Mouse (Mus musculus) limb, embryonic 12.5 days (tissue): ENCODE results near the gene Pdzd11. TPM values are rescaled to one million over a fixed set of nuclear protein-coding genes. Genes with fewer than 3 reads are reported as not detected.
A peak's percentile ranks its signal among the peaks of the same experiment; 100 is the strongest.

Experiments
- ATAC-seq: fragments of 200-750 bp; cut with Nextera tagmentation; 2 replicates; pipeline ENCODE4 v1.8.0; 2017; ENCODE audit warnings: low read depth, moderate TSS enrichment; ENCODE audit not compliant: insufficient number of reproducible peaks, insufficient read depth, low FRiP score, low TSS enrichment
- H3K27ac ChIP-seq: fragments of 300-500 bp; sonication (generic); 2 replicates; pipeline ENCODE4 v1.5.1; 2016; ENCODE audit warnings: mild to moderate bottlenecking, moderate library complexity
- H3K27me3 ChIP-seq: fragments of 300-500 bp; sonication (generic); 2 replicates; pipeline ENCODE4 v1.6.1; 2016; ENCODE audit warnings: mild to moderate bottlenecking, moderate library complexity
- H3K36me3 ChIP-seq: fragments of 300-500 bp; sonication (generic); 2 replicates; pipeline ENCODE4 v1.6.1; 2016; ENCODE audit warnings: mild to moderate bottlenecking, moderate library complexity
- H3K4me1 ChIP-seq: fragments of 300-500 bp; sonication (generic); replicated peaks from 2 replicates; pipeline ENCODE4 v1.6.1; 2016
- H3K4me2 ChIP-seq: fragments of 300-500 bp; sonication (generic); 2 replicates; pipeline ENCODE4 v1.6.1; 2016; ENCODE audit warnings: mild to moderate bottlenecking, moderate library complexity
- H3K4me3 ChIP-seq: fragments of 300-500 bp; sonication (generic); replicated peaks from 2 replicates; pipeline ENCODE4 v1.5.1; 2016; ENCODE audit warnings: mild to moderate bottlenecking
- H3K9ac ChIP-seq: fragments of 300-500 bp; sonication (generic); replicated peaks from 2 replicates; pipeline ENCODE4 v1.6.1; 2016; ENCODE audit warnings: mild to moderate bottlenecking, moderate library complexity
- H3K9me3 ChIP-seq: fragments of 300-500 bp; sonication (generic); 2 replicates; pipeline ENCODE4 v1.6.1; 2016; ENCODE audit warnings: mild to moderate bottlenecking, moderate library complexity
- WGBS: fragments of 180-500 bp; shearing (Covaris S2); methylation state at CpG from one replicate; pipeline ENCODE4 v1.1.7; 2016; 5-methylcytosine and 5-hydroxymethylcytosine counted together
- polyA plus RNA-seq: library from polyadenylated mRNA; unstranded; fragments of >200 nt; fragmentation: Nextera tagmentation; extraction: Ambion mirVana; gene quantifications from 2 replicates; pipeline ENCODE4 v1.2.1, GENCODE M21; 2016

Gene Pdzd11
- 104 and 117 TPM in 2 replicates for polyA plus RNA-seq

DNA sequence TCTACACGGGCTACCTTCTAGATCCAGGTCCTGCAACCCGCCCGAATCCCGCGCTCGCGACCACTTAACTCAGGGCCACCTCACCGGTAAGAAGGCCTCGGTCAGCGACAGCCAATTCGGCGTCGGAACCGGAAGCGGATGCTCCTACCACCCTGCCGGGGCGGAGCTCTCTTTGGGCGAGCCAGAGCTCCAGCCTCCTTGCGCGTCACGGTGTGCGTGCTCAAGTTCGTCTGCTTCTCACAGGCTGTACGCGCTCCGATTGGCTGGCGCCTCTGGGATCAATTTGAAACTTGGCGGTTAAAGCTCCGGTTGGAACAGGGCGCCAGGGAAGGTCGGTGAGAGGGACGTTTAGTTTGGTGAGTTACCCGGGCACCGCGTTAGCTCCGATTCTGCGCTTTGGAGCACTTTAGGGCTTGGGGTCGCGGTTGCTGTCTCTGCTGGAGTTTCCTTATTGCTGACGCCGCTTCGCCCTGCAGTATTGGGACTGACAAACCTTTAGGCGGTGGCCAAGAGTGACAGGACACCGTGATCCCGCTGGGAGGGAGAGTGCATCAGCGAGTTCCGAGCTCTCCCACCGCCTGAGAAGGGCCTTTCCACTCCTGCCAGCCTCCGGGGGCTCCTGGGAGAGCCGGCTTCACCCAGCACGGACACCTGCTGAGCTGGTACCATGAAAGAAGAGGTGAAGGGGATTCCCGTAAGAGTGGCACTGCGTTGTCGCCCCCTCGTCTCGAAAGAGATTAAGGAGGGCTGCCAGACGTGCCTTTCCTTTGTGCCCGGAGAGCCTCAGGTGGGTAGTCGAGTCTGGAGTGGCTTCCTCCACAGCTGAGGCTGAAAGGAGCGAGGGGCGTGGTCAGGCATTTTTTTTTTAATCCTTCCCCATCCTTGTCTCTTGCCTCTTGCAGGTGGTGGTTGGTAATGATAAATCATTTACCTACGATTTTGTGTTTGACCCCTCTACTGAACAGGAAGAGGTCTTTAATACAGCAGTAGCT, at the start of gene Pdzd11:
TSS of gene Pdzd11 (minus strand) at position 767 of the 992 bp plus-strand sequence.
- H3K27me3 ChIP-seq, result peaks cover 11% of the 10 kb centered on the region
- peaks cover 11% of the 10 kb centered on the region for H3K36me3 ChIP-seq
- H3K27ac ChIP-seq, result peak within 1 kb of the TSS; percentile 83
- WGBS, result 14% methylated on average over 62 of the region's 62 CpGs
- H3K9ac ChIP-seq, result peak within 1 kb of the TSS; percentile 65
- peak; percentile 98 for ATAC-seq
- peak within 1 kb of the TSS; percentile 67 for H3K4me2 ChIP-seq
- peak within 1 kb of the TSS; percentile 59 for H3K4me3 ChIP-seq
- no peaks in the 10 kb centered on the region for H3K9me3 ChIP-seq
- H3K4me1 ChIP-seq, result no peaks in the 10 kb centered on the region; the same call in 1 of the 2 replicates

DNA sequence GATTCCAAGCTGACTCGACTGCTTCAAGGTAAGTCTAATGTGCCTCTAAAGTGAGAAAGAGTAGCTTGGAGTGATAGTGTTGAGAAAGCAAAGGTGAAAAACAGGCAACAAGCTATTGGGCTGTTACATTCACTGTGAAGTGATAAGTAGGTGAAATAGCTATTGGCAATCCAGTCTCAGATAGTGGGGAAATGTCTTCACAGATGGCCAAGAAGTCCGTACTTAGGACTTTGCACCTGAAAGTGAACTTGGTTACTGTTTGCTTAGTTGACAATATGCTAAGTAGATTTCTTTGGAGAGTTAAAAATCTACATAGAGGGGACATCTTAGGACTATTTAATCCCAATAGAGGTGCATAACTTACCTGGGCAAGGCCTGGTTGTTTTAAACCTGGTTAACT, 38.5 kb upstream of the Pdzd11 start:
- Histone ChIP-seq H3K4me2 (no peak overlapping the region), H3K27me3 (peaks cover 6% of the 10 kb centered on the region), H3K36me3 (peaks cover 12% of the 10 kb centered on the region), H3K4me1 (no peaks in the 10 kb centered on the region), H3K4me3 (no peak overlapping the region), H3K9me3 (no peaks in the 10 kb centered on the region), H3K27ac (no peak overlapping the region), H3K9ac (no peak overlapping the region)
- WGBS, result 89% methylated on average over 2 of the region's 2 CpGs
- no peak for ATAC-seq

DNA sequence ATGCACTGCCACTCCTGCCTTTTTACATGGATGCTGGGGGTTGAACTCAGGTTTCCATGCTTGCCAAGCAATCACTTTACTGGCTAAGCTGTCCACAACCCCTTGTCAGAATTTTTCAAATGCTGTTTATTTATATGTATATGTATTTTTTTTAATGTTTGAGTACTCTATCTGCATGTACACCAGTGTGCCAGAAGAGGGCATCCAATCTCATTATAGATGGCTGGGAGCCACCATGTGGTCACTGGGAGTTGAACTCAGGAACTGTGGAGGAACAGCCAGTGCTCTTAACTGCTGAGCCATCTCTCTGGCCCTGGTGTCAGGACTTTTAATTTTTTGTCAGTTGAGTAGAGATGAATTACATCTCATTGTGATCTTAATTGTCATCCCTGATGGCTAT, 26.5 kb upstream of the Pdzd11 start:
- no peak overlapping the region for H3K9ac ChIP-seq
- no peak overlapping the region for H3K4me3 ChIP-seq
- no peaks in the 10 kb centered on the region for H3K27me3 ChIP-seq
- no peaks in the 10 kb centered on the region for H3K9me3 ChIP-seq
- no peak for ATAC-seq
- H3K4me1 ChIP-seq, result no peaks in the 10 kb centered on the region
- no peak overlapping the region for H3K27ac ChIP-seq
- no peak overlapping the region for H3K4me2 ChIP-seq
- no peaks in the 10 kb centered on the region for H3K36me3 ChIP-seq

GRCm38 (mm10) chrX:100638477-100638876, 12.1 kb upstream of the Pdzd11 start:
- no peak for ATAC-seq
- Histone ChIP-seq H3K27me3 (0 out of 2 replicates have a peak, but pooled peaks cover 3% of the 10 kb centered on the region), H3K4me1 (no peaks in the 10 kb centered on the region), H3K4me2 (no peak overlapping the region), H3K36me3 (peaks cover 22% of the 10 kb centered on the region), H3K27ac (no peak overlapping the region), H3K9me3 (no peaks in the 10 kb centered on the region), H3K9ac (no peak overlapping the region), H3K4me3 (no peak overlapping the region)
- WGBS, result 95% methylated on average over 8 of the region's 8 CpGs

- 93% methylated on average over 2 of the region's 2 CpGs for WGBS
- H3K9ac ChIP-seq, result no peak overlapping the region
- no peaks in the 10 kb centered on the region for H3K9me3 ChIP-seq
- H3K27me3 ChIP-seq, result peaks cover 11% of the 10 kb centered on the region
- H3K4me3 ChIP-seq, result no peak overlapping the region
- H3K4me1 ChIP-seq, result no peaks in the 10 kb centered on the region; the same call in 1 of the 2 replicates
- no peak for ATAC-seq
- H3K36me3 ChIP-seq, result no peaks in the 10 kb centered on the region
- no peak overlapping the region for H3K4me2 ChIP-seq
- H3K27ac ChIP-seq, result no peak overlapping the region
These were observed 2.7 kb upstream of the Pdzd11 start for GRCm38 (mm10) chrX:100629076-100629475.

DNA sequence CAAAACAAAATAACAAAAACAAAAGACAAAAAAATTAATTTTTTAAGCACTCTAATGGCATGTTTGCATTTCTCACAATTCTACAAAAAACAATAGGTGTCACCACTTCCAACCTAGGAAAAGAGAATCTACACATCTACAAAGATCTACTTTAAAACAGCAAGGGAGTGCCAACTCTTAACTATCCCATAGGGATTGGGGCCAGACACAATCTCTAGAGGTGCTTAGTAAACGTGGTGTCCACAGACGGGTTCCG, 894 bp downstream of the Pdzd11 start, which contains the start of gene Kif4:
TSS of gene Kif4 (plus strand) at position 192 of the 256 bp plus-strand sequence.
- H3K27ac ChIP-seq, result peak within 1 kb of the TSS; percentile 83
- peak within 1 kb of the TSS; percentile 59 for H3K4me3 ChIP-seq
- H3K36me3 ChIP-seq, result peaks cover 11% of the 10 kb centered on the region
- no peaks in the 10 kb centered on the region; the same call in 1 of the 2 replicates for H3K4me1 ChIP-seq
- no peak for ATAC-seq
- peak within 1 kb of the TSS; percentile 67 for H3K4me2 ChIP-seq
- H3K27me3 ChIP-seq, result peaks cover 11% of the 10 kb centered on the region
- H3K9ac ChIP-seq, result peak within 1 kb of the TSS; percentile 65
- whole genome bisulfite sequencing, result 20% methylated on average over 3 of the region's 3 CpGs
- no peaks in the 10 kb centered on the region for H3K9me3 ChIP-seq

GRCm38 (mm10) chrX:100625146-100625545, 1.2 kb downstream of the Pdzd11 start:
- peak overlapping the region; percentile 59 for H3K4me3 ChIP-seq
- H3K9ac ChIP-seq, result peak overlapping the region; percentile 57; the same call in 1 of the 2 replicates
- H3K9me3 ChIP-seq, result no peaks in the 10 kb centered on the region
- no peak overlapping the region for H3K27ac ChIP-seq
- peaks cover 11% of the 10 kb centered on the region for H3K36me3 ChIP-seq
- no peaks in the 10 kb centered on the region; the same call in 1 of the 2 replicates for H3K4me1 ChIP-seq
- peaks cover 11% of the 10 kb centered on the region for H3K27me3 ChIP-seq
- H3K4me2 ChIP-seq, result peak overlapping the region; percentile 67
- 44% methylated on average over 7 of the region's 7 CpGs for WGBS
- ATAC-seq, result no peak

DNA sequence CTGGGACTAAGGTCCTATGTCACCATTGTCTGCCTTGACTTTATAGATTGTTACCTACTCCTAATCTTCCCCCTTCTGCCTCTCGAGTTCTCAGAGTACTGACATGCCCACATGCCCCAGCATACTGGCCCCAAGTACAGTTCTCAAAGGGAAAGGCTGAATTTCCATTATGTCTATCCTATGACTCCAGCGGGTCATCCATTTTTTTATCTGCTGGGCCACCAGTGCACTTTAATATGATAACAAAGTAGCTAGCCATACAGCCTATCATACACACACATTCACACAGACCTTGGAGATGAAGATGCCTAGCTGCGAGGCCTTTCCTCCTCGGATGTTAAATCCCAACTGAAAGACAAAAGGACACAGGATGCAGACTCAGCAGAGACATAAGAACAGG, 2.1 kb downstream of the Pdzd11 start:
- no peak overlapping the region for H3K4me2 ChIP-seq
- peaks cover 11% of the 10 kb centered on the region for H3K27me3 ChIP-seq
- ATAC-seq, result no peak
- no peaks in the 10 kb centered on the region for H3K9me3 ChIP-seq
- no peak overlapping the region for H3K27ac ChIP-seq
- no peak overlapping the region for H3K4me3 ChIP-seq
- H3K4me1 ChIP-seq, result no peaks in the 10 kb centered on the region; the same call in 1 of the 2 replicates
- H3K9ac ChIP-seq, result no peak overlapping the region
- peaks cover 11% of the 10 kb centered on the region for H3K36me3 ChIP-seq
- 89% methylated on average over 4 of the region's 4 CpGs for WGBS

DNA sequence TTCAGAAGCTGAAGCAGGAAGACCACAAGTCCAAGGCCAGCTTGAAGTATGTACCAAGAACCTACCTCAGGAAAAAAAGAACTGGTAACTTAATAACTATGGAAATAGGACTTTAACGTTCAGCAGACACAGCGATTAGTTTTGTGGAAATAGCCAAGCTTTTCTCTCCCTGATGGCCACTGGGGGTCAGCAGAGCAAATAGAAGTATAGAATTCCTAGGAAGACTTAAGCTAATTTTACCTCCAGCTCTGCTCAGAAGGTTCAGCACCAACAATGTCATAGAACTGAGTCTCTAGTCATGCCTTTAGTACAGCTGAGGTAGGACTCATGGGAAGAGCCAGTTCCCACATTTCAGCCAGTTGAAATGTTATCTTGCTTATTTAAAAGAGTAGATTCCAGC, 5.0 kb downstream of the Pdzd11 start:
- H3K27me3 ChIP-seq, result peaks cover 29% of the 10 kb centered on the region
- H3K4me1 ChIP-seq, result no peaks in the 10 kb centered on the region; the same call in 1 of the 2 replicates
- no peaks in the 10 kb centered on the region for H3K9me3 ChIP-seq
- peaks cover 11% of the 10 kb centered on the region for H3K36me3 ChIP-seq
- H3K4me2 ChIP-seq, result no peak overlapping the region
- 68% methylated on average over 2 of the region's 2 CpGs for WGBS
- H3K27ac ChIP-seq, result no peak overlapping the region
- H3K9ac ChIP-seq, result no peak overlapping the region
- no peak for ATAC-seq
- H3K4me3 ChIP-seq, result no peak overlapping the region

DNA sequence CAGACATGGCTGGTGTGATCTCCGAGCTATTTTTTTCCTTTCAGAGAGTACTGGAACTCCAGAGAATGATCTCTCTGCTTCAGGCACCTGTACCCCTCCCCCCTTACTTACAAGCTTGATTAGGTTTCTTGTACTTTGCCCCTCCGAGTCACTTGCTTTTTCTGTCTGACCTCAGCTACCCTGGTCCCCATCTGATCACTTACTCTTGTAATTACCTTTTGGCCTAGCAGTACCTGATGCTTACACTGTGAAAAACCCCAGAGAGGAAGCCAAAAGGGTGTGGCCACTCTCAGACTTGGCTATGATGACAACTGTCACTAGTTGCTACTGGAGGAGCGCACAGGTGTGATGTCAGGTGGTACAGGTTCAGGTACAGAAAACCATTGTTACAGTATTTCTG, 7.9 kb downstream of the Pdzd11 start:
- Histone ChIP-seq H3K9me3 (no peaks in the 10 kb centered on the region), H3K9ac (no peak overlapping the region), H3K27ac (no peak overlapping the region), H3K36me3 (peaks cover 11% of the 10 kb centered on the region), H3K4me3 (no peak overlapping the region), H3K4me2 (no peak overlapping the region), H3K4me1 (no peaks in the 10 kb centered on the region), H3K27me3 (peaks cover 21% of the 10 kb centered on the region)
- WGBS, result 65% methylated on average over 3 of the region's 3 CpGs
- no peak for ATAC-seq

GRCm38 (mm10) chrX:100605314-100605713, 21.1 kb downstream of the Pdzd11 start, which contains the start of gene Arr3:
TSS of gene Arr3 (plus strand) at chrX:100605497.
- Histone ChIP-seq H3K27me3 (peaks cover 22% of the 10 kb centered on the region), H3K9ac (no peak within 1 kb of the TSS), H3K4me2 (no peak within 1 kb of the TSS), H3K9me3 (no peaks in the 10 kb centered on the region), H3K27ac (no peak within 1 kb of the TSS), H3K4me1 (no peaks in the 10 kb centered on the region), H3K4me3 (no peak within 1 kb of the TSS), H3K36me3 (no peaks in the 10 kb centered on the region)
- ATAC-seq, result no peak
- 96% methylated on average over 1 of the region's 1 CpGs for WGBS
